Mouse (Mus musculus) ES-E14 (cell line): ENCODE results near the gene Cpd.

ENCODE experiments used
- CHD2 ChIP-seq: IDR thresholded peaks from 2 replicates; pipeline ENCODE4 v1.6.1; 2014; ENCODE audit warnings: mild to moderate bottlenecking, low read depth, low read length, inconsistent platforms
- MAFK ChIP-seq: IDR thresholded peaks from 2 replicates; pipeline ENCODE4 v1.6.1; 2014; ENCODE audit warnings: mild to moderate bottlenecking, low read depth, low read length, inconsistent platforms; ENCODE audit not compliant: insufficient read depth
- ZNF384 ChIP-seq: IDR thresholded peaks from 2 replicates; pipeline ENCODE4 v1.6.1; 2012; ENCODE audit warnings: low read depth, low read length, inconsistent platforms

- TF ChIP-seq CHD2 (no peak), MAFK (no peak), ZNF384 (no peak)
Measured at GRCm38 (mm10) chr11:76859261-76859660, 12.4 kb upstream of the Cpd start.
